Mouse (Mus musculus) gastrocnemius, adult 8-10 months (tissue): ENCODE measurements around the gene Acadm. TPM values are rescaled to one million over a fixed set of nuclear protein-coding genes. Genes with fewer than 3 reads are reported as not detected.
A peak's percentile ranks its signal among the peaks of the same experiment; 100 is the strongest.

Experiments used
- DNase-seq, 2 experiments: peaks; one replicate each; pipeline ENCODE4 v3.0.0; 2022; ENCODE audit warnings: low spot score in 2 of 2
- total RNA-seq, 4 experiments: library from RNA; stranded (reverse); gene quantifications; 2 replicates each; pipeline ENCODE4 v1.2.4; 2022

Gene Acadm
- total RNA-seq, 4 experiments from 2014 or later: 299 to 345 (median 326) TPM

DNA sequence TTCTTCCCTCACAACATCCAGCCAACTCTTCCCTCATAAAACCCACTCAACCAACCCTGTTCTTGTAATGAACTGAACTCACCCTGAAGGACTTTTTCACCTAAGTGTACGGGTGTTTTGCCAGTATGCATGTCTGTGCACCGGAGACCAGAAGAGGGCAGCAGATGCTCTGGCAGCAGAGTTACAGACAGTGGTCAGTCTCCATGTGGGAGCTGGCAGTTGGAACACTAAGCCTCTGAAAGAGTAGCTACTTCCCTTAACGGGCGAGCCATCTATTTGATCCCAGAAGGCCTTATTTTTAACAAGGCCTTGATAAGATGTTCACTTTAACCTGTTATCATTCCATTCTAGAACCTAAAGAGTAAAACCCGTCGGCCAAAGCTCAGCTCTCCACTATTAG is 39.8 kb downstream of the Acadm start:
- peak in 1 of 2 experiments; percentile 17 for DNase-seq

DNA sequence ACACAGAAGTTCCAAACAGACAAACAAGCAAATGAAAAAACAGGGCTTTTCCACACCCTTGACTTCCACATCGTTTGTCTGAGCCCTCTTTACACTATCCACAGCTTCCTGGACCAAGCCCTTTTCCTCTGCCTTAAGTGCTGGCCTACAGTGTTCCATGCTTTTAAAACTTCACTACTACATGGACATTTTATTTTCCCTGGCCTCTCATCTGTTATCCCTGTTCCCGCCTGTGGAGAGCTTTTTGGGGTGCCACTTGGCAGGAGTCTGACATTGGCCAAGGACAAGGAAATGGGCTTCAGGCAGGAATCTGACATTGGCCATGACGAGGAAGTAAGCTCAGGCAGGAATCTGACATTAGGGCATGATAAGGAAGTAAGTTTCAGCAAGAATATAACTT is 41.8 kb downstream of the Acadm start:
- DNase-seq: no peak

DNA sequence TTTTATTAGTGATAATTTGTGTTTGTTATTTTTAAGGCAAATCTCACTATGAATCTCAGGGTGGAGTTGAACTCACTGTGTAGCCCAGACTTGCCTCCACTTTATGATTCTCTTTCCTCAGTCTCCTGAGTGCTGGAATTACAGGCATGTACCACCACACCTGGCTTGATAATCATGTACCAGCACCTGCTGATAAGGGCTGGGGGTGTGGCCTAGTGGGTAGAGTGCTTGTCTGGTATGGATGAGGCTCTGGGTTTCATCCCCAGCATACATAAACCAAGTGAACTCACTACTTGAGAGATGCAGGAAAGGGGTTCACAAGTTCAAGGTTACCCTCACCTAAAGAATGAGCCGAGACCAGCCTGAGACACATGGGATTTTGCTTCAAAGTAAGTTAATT is 42.5 kb downstream of the Acadm start:
- no peak for DNase-seq

DNA sequence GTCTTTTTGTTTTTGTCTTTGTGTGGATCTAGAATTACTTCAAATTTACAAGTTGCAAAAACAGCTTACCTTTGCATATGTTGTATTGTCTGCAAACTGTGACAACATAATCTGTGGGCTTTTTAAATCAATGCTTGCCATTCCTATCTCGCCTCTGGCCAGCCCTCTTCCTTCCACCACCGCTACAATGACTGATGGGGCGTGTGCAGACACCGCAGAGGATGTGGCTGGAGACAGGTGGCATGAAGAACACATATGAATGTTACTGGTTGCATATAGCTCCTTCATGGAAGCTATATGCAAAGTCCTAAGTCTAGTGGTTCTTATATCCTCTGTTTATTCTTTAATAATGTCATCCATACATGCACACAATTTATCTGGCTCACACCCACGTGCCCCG is 47.2 kb downstream of the Acadm start:
- DNase-seq: no peak

DNA sequence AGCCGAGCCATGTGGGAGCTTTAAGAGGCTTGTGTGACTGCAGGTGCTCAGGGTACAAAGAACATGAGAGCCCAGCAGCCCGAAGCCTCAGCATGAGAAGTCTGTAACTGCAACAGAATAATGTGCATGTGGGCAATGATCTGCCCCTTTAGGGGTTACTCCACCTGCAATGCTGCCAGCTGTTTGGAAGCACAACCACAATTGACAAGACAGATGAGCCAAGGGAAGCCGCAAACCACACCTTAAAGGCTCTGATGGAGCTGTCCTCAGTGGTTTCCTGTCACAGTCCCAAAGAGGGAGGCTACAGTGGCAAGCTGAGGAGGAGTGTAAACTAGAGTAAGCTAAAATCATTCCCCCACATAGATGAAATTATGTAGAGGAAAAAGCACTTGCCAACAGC is 49.0 kb downstream of the Acadm start:
- no peak for DNase-seq

DNA sequence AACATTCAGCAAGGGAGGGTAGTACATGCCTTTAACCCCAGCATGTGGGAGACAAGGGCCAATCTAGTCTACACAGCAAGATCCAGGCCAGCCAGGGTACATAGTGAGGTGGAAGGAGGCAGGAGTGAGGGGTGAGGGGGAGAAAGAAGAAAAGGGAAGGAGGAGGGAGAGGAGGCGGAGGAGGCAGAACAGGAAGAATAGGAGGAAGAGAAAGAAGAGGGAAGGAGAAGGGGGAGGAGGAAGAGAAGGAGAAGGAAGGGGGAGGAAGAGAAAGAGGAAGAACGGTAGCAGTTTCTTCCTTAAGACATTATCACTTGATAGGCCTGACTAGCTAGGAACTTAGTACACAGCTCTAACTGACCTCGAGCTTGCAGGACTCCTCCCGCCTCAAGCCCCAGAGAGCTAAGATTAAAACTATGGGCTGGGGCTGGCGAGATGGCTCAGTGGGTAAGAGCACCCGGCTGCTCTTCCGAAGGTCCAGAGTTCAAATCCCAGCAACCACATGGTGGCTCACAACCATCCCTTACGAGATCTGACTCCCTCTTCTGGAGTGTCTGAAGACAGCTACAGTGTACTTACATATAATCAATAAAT is 55.1 kb downstream of the Acadm start:
- DNase-seq: no peak

DNA sequence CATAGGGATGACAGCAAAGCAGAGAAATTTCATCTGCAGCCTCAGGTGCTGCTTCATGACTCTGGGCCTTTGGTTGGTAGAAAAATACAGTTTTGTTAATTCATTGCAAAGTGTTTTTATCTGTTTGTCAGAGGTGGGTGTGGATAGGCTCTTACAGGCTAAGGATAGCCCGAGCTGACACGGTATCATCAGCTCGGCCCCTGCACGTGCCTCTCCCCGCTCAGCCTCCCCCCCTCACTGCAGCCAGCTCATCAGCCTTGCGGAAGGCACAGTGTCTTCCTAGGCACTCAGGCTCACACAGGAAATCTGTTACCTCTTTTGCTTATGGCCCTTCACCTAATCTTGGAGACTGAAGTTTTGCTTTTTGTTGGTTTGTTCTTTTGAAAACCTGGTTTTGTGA is 56.3 kb downstream of the Acadm start:
- no peak for DNase-seq

DNA sequence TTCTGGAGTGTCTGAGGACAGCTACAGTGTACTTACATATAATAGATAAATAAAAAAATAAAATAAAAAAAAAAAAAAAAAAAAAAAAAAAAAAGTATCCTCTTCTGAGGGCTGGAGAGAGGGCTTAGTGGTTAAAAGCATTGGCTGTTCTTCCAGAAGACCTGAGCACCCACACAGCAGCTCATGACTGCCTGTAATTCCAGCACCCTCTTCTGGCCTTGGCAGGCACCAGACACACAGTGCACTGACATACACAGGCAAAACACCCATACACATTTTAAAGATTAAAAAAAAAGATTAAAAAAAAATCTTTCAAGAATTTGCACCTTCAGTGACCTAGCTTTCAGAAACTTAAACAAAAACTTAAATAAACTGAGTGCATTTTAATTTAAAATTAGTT is 58.1 kb downstream of the Acadm start:
- DNase-seq: no peak

Other genes starting within 250 kb of the Acadm start
- gene St6galnac3, start 219.5 kb downstream of the Acadm start, total RNA-seq: 1 to 10 TPM in 2 of 4 experiments, under 1 TPM in 2; 0.92 to 2.0 (median 1.1) TPM
- under 1 TPM in 2 of 4 experiments, not detected in 2; 0.22 to 0.31 TPM for gene Asb17, start 100.4 kb downstream of the Acadm start, total RNA-seq
- gene Msh4, start 38.5 kb downstream of the Acadm start, total RNA-seq: under 1 TPM in 1 of 4 experiments, not detected in 3; 0.11 TPM
- 10 to 100 TPM; 64.2 to 65.4 (median 64.6) TPM for gene Rabggtb, start 31.6 kb downstream of the Acadm start, total RNA-seq
- gene Slc44a5, start 28.8 kb upstream of the Acadm start, total RNA-seq: under 1 TPM in 2 of 4 experiments, not detected in 2; 0.05 to 0.07 TPM